Mouse (Mus musculus) heart, embryonic 13.5 days (tissue): Measurements from ENCODE around the gene Snupn. TPM values are rescaled to one million over a fixed set of nuclear protein-coding genes. Genes with fewer than 3 reads are reported as not detected.
"Not testable (repeated sequence)": the region's sequence is repeated elsewhere in the genome, so short reads cannot be mapped to it uniquely, and the experiment has no call there.

Experiments
- ATAC-seq: fragments of 200-750 bp; cut with Nextera tagmentation; 2 replicates; pipeline ENCODE4 v1.8.0; 2017; ENCODE audit warnings: moderate TSS enrichment; ENCODE audit not compliant: insufficient number of reproducible peaks, low FRiP score, low TSS enrichment; ENCODE audit errors: extremely low read depth
- H3K27ac ChIP-seq: fragments of 300-500 bp; sonication (generic); replicated peaks from 2 replicates; pipeline ENCODE4 v1.5.1; 2015; ENCODE audit warnings: moderate library complexity, mild to moderate bottlenecking, inconsistent platforms
- H3K27me3 ChIP-seq: fragments of 300-500 bp; sonication (generic); replicated peaks from 2 replicates; pipeline ENCODE4 v1.6.1; 2015; ENCODE audit warnings: mild to moderate bottlenecking, inconsistent platforms
- H3K36me3 ChIP-seq: fragments of 300-500 bp; sonication (generic); 2 replicates; pipeline ENCODE4 v1.6.1; 2015; ENCODE audit warnings: mild to moderate bottlenecking, inconsistent platforms
- H3K4me1 ChIP-seq: fragments of 300-500 bp; sonication (generic); 2 replicates; pipeline ENCODE4 v1.6.1; 2015; ENCODE audit warnings: inconsistent platforms
- H3K4me2 ChIP-seq: fragments of 300-500 bp; sonication (generic); 2 replicates; pipeline ENCODE4 v1.6.1; 2015; ENCODE audit warnings: inconsistent platforms, mild to moderate bottlenecking, moderate library complexity
- H3K4me3 ChIP-seq: fragments of 300-500 bp; sonication (generic); 2 replicates; pipeline ENCODE4 v1.5.1; 2015; ENCODE audit warnings: moderate library complexity, mild to moderate bottlenecking, inconsistent platforms
- H3K9ac ChIP-seq: fragments of 300-500 bp; sonication (generic); 2 replicates; pipeline ENCODE4 v1.6.1; 2015; ENCODE audit warnings: inconsistent platforms, mild to moderate bottlenecking, moderate library complexity
- H3K9me3 ChIP-seq: fragments of 300-500 bp; sonication (generic); 2 replicates; pipeline ENCODE4 v1.6.1; 2016; ENCODE audit warnings: inconsistent platforms
- WGBS: fragments of 180-500 bp; shearing (Covaris S2); methylation state at CpG from one replicate; pipeline ENCODE4 v1.1.7; 2015; ENCODE audit warnings: mixed read lengths; 5-methylcytosine and 5-hydroxymethylcytosine counted together
- polyA plus RNA-seq: library from polyadenylated mRNA; unstranded; fragments of >200 nt; fragmentation: Nextera tagmentation; extraction: Ambion mirVana; gene quantifications from 2 replicates; pipeline ENCODE4 v1.2.1, GENCODE M21; 2015

The Snupn gene
- polyA plus RNA-seq: 17.4 and 17.8 TPM in 2 replicates

- ATAC-seq: peak; percentile 100
- WGBS: under 1% methylated on average over 50 of the region's 50 CpGs
- H3K4me3 ChIP-seq: peak within 1 kb of the TSS; percentile 68
These were observed at the start of gene Snupn for GRCm38 (mm10) chr9:56950414-56951400. Snupn (plus strand) TSS chr9:56950878.

GRCm38 (mm10) chr9:56901187-56901586, 49.5 kb upstream of the Snupn start:
- H3K4me3 ChIP-seq: no peak overlapping the region
- no peaks in the 10 kb centered on the region for H3K9me3 ChIP-seq
- WGBS: 53% methylated on average over 8 of the region's 8 CpGs
- no peak overlapping the region for H3K4me2 ChIP-seq
- ATAC-seq: no peak
- peaks cover 15% of the 10 kb centered on the region for H3K4me1 ChIP-seq
- no peaks in the 10 kb centered on the region for H3K27me3 ChIP-seq
- H3K9ac ChIP-seq: peak overlapping the region; percentile 44; the same call in 1 of the 2 replicates
- no peak overlapping the region for H3K27ac ChIP-seq
- H3K36me3 ChIP-seq: peaks cover 28% of the 10 kb centered on the region

More at GRCm38 (mm10) chr9:56950414-56951400, at the start of gene Snupn:
- H3K36me3 ChIP-seq: peaks cover 3% of the 10 kb centered on the region
- H3K4me2 ChIP-seq: peak within 1 kb of the TSS; percentile 91
- peaks cover 11% of the 10 kb centered on the region for H3K4me1 ChIP-seq
- H3K27ac ChIP-seq: peak within 1 kb of the TSS; percentile 92
- H3K9ac ChIP-seq: peak within 1 kb of the TSS; percentile 89
- H3K27me3 ChIP-seq: no peaks in the 10 kb centered on the region
- no peaks in the 10 kb centered on the region for H3K9me3 ChIP-seq

DNA sequence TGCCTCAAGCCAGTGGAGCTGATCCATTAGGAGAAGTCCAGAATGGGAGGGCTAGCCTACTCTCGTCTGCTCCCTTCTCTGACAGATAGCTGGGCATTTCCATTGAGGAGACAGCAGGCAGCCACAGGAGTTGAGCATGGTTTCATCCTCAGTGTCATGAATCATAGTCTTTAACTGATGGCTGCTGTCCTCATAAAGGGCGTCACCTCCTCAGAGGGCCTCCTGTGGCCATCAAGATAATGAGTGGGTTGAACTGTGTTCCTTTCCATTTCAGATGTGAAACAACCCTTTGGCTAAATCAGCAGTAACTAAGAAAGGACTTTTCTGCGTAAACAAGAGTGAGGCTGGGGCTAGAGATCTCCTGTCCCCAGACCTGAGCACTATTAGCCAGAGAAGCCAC, 47.0 kb upstream of the Snupn start:
- no peak overlapping the region for H3K27ac ChIP-seq
- ATAC-seq: no peak
- no peaks in the 10 kb centered on the region for H3K27me3 ChIP-seq
- H3K4me2 ChIP-seq: no peak overlapping the region
- no peaks in the 10 kb centered on the region for H3K9me3 ChIP-seq
- peaks cover 23% of the 10 kb centered on the region for H3K4me1 ChIP-seq
- WGBS: 73% methylated on average over 3 of the region's 3 CpGs
- H3K9ac ChIP-seq: no peak overlapping the region
- H3K4me3 ChIP-seq: no peak overlapping the region
- peaks cover 4% of the 10 kb centered on the region; the same call in 1 of the 2 replicates for H3K36me3 ChIP-seq

DNA sequence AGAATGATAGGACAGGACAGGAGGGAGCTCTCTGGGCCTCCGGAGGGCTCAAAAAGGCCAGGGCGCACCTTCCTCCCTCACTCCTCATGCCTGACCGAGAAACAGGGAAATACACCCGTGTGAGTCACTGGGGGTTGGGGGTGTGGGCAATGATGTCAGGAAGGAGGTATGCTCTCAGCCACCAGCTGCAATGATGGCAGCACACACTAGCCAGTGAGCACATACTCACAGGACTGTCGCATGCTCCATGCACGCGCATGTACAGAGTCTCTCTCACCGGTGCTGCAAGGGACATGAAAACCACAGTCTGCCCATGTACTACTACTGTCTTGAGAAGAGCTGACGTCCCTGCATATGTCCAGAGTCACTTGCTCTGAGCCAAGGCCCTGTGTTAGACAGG, 43.1 kb upstream of the Snupn start:
- Histone ChIP-seq H3K27ac (no peak overlapping the region), H3K4me3 (no peak overlapping the region), H3K9me3 (no peaks in the 10 kb centered on the region), H3K27me3 (no peaks in the 10 kb centered on the region), H3K9ac (0 out of 2 replicates have a peak overlapping the region, but pooled peaks have one; percentile 17), H3K4me2 (no peak overlapping the region), H3K36me3 (no peaks in the 10 kb centered on the region), H3K4me1 (peaks cover 8% of the 10 kb centered on the region)
- ATAC-seq: no peak
- 54% methylated on average over 9 of the region's 9 CpGs for WGBS

DNA sequence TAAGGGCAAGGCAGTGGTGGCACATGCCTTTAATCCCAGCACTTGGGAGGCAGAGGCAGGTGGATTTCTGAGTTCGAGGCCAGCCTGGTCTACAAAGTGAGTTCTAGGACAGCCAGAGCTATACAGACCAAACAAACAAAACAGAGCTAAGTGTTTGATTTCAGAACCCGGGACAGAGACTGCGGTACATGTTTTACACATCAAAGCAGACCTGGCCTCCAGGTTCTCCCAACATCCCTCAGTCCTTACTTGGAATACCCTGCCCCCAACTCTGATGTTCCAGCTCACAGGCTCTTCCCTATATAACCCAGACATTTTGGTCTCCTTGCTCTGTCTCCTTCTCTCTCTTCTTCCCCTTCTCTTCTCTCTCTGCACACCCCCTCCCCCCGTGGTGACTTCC, 40.7 kb upstream of the Snupn start:
- 40% methylated on average over 4 of the region's 4 CpGs for WGBS

GRCm38 (mm10) chr9:56911017-56911416, 39.7 kb upstream of the Snupn start:
- H3K4me3 ChIP-seq: no peak overlapping the region
- H3K36me3 ChIP-seq: peaks cover 19% of the 10 kb centered on the region
- no peaks in the 10 kb centered on the region for H3K27me3 ChIP-seq
- H3K9ac ChIP-seq: no peak overlapping the region
- 45% methylated on average over 1 of the region's 1 CpGs for WGBS
- H3K4me2 ChIP-seq: no peak overlapping the region
- no peak overlapping the region for H3K27ac ChIP-seq
- H3K9me3 ChIP-seq: no peaks in the 10 kb centered on the region
- no peak for ATAC-seq
- peaks cover 8% of the 10 kb centered on the region for H3K4me1 ChIP-seq

More for the DNA sequence above, 40.7 kb upstream of the Snupn start:
- H3K4me2 ChIP-seq, H3K36me3 ChIP-seq, H3K27me3 ChIP-seq, H3K27ac ChIP-seq, H3K4me3 ChIP-seq, ATAC-seq, H3K9me3 ChIP-seq, H3K9ac ChIP-seq, H3K4me1 ChIP-seq: not testable (repeated sequence)

- WGBS: 87% methylated on average over 9 of the region's 9 CpGs
- Histone ChIP-seq H3K27ac (no peak overlapping the region), H3K9me3 (no peaks in the 10 kb centered on the region), H3K4me1 (no peaks in the 10 kb centered on the region), H3K4me3 (no peak overlapping the region), H3K27me3 (no peaks in the 10 kb centered on the region), H3K36me3 (peaks cover 48% of the 10 kb centered on the region), H3K4me2 (no peak overlapping the region), H3K9ac (no peak overlapping the region)
- no peak for ATAC-seq
These were observed 36.7 kb upstream of the Snupn start for GRCm38 (mm10) chr9:56913991-56914390.

DNA sequence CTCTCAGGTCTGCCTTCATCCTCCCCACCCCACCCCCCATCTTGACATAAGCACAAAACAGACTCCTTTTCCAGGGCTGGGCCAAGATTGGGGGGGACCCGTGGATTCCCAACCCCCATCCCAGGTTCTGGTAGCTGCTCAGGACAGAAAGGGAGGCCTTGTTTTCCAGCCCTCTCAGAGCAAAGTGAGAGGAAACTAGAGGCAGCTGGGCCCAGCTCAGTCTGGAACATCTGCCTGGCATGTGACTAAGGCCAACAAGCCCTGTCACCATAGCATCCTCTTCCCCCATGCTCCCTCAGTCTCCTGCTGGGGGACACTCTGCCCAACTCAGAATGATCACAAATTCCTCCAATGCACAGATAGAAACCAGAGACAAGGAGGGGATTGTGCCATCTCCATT, 35.6 kb upstream of the Snupn start:
- H3K36me3 ChIP-seq: peaks cover 60% of the 10 kb centered on the region
- 85% methylated on average over 1 of the region's 1 CpGs for WGBS
- no peak for ATAC-seq

DNA sequence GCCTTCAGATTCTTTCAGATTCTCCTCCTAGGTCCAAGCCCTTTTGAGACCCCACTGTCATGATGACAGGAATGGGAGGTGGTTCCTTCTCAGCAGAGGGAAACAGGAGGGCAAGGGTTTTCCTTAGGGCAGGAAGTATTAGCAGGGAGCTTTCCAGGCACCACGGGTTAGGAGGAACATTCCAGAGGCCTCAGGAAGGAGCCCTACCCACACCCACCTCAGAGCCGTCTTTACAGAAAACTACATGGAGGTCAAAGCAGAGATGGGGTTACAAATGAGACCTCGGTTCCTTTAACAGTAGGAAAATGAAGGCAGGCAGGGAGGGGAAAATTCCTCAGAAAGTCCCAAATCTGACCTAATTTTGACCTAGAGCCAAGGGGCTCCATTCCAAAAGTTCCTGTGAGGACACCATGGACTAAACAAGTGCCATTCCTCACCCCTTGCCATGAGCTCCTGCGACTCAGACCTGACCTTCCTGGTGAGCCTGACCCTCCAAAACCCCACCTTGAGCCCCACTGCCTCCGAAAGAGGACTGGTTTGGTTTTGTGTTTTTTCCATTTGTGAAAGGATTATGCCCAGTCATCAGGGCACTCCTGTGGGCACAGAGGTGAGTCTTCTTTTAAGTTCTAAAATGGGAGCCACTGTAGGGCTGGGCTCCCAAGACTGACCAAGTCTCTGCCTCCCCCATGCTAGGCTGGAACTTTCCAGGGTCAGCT, 34.8 kb upstream of the Snupn start:
- no peak overlapping the region for H3K4me2 ChIP-seq
- no peak overlapping the region for H3K4me3 ChIP-seq
- no peak overlapping the region for H3K27ac ChIP-seq
- no peaks in the 10 kb centered on the region for H3K9me3 ChIP-seq
- H3K36me3 ChIP-seq: peaks cover 67% of the 10 kb centered on the region
- 67% methylated on average over 5 of the region's 5 CpGs for WGBS
- no peaks in the 10 kb centered on the region for H3K27me3 ChIP-seq
- no peak overlapping the region for H3K9ac ChIP-seq
- ATAC-seq: no peak
- H3K4me1 ChIP-seq: no peaks in the 10 kb centered on the region

More for the DNA sequence above, 35.6 kb upstream of the Snupn start:
- H3K9ac ChIP-seq: no peak overlapping the region
- H3K27me3 ChIP-seq: no peaks in the 10 kb centered on the region
- H3K9me3 ChIP-seq: no peaks in the 10 kb centered on the region
- no peak overlapping the region for H3K27ac ChIP-seq
- H3K4me3 ChIP-seq: no peak overlapping the region
- H3K4me1 ChIP-seq: no peaks in the 10 kb centered on the region
- H3K4me2 ChIP-seq: no peak overlapping the region

GRCm38 (mm10) chr9:56917131-56917530, 33.5 kb upstream of the Snupn start:
- Histone ChIP-seq H3K4me3 (no peak overlapping the region), H3K36me3 (peaks cover 80% of the 10 kb centered on the region), H3K27ac (no peak overlapping the region), H3K9ac (no peak overlapping the region), H3K4me1 (peaks cover under 1% of the 10 kb centered on the region; the same call in 1 of the 2 replicates), H3K9me3 (no peaks in the 10 kb centered on the region), H3K4me2 (no peak overlapping the region), H3K27me3 (no peaks in the 10 kb centered on the region)
- WGBS: 85% methylated on average over 2 of the region's 2 CpGs
- ATAC-seq: no peak

- ATAC-seq: no peak
- Histone ChIP-seq H3K27ac (no peak overlapping the region), H3K9ac (no peak overlapping the region), H3K4me2 (no peak overlapping the region), H3K9me3 (no peaks in the 10 kb centered on the region), H3K36me3 (peaks cover 90% of the 10 kb centered on the region), H3K4me3 (no peak overlapping the region), H3K27me3 (no peaks in the 10 kb centered on the region), H3K4me1 (peaks cover 14% of the 10 kb centered on the region)
- 86% methylated on average over 13 of the region's 13 CpGs for WGBS
These were observed 32.2 kb upstream of the Snupn start for GRCm38 (mm10) chr9:56918466-56918865.
